Mouse (Mus musculus) right cerebral cortex, postnatal 4 days (tissue): ENCODE results near the gene Fcgbp.
A peak's percentile ranks its signal among the peaks of the same experiment; 100 is the strongest.
"Not testable (repeated sequence)": the region's sequence is repeated elsewhere in the genome, so short reads cannot be mapped to it uniquely, and the experiment has no call there.

Experiments
- DNase-seq: peaks from one replicate; pipeline ENCODE4 v3.0.0-alpha.2; 2022

Fcgbp gene

GRCm38 (mm10) chr7:28070531-28071298 is at the start of gene Fcgbp:
Fcgbp (plus strand) TSS chr7:28071236.
- no peak for DNase-seq

GRCm38 (mm10) chr7:28044524-28044923 is 26.5 kb upstream of the Fcgbp start:
- no peak for DNase-seq

GRCm38 (mm10) chr7:28049476-28050409 is 21.3 kb upstream of the Fcgbp start, which contains the start of gene Psmc4:
Psmc4 (minus strand) TSS chr7:28050101.
- DNase-seq = peak; percentile 99

- no peak for DNase-seq
Measured at GRCm38 (mm10) chr7:28050584-28050983, 20.5 kb upstream of the Fcgbp start.

- DNase-seq = no peak
Measured at GRCm38 (mm10) chr7:28053046-28053930, 17.7 kb upstream of the Fcgbp start.

- DNase-seq = no peak
Measured at GRCm38 (mm10) chr7:28059972-28060371, 11.1 kb upstream of the Fcgbp start.

GRCm38 (mm10) chr7:28068661-28069060 is 2.4 kb upstream of the Fcgbp start:
- DNase-seq = no peak

GRCm38 (mm10) chr7:28069546-28070172 is 1.4 kb upstream of the Fcgbp start:
- no peak for DNase-seq

GRCm38 (mm10) chr7:28084215-28084614 is 13.2 kb downstream of the Fcgbp start:
- no peak for DNase-seq

- no peak for DNase-seq
Measured at GRCm38 (mm10) chr7:28086236-28086635, 15.2 kb downstream of the Fcgbp start.

GRCm38 (mm10) chr7:28093541-28093940 is 22.5 kb downstream of the Fcgbp start:
- DNase-seq = no peak

- no peak for DNase-seq
Measured at GRCm38 (mm10) chr7:28099101-28099500, 28.1 kb downstream of the Fcgbp start.

- DNase-seq = peak; percentile 47
Measured at GRCm38 (mm10) chr7:28100596-28101590, 29.9 kb downstream of the Fcgbp start.

GRCm38 (mm10) chr7:28102936-28103335 is 31.9 kb downstream of the Fcgbp start:
- DNase-seq = not testable (repeated sequence)

GRCm38 (mm10) chr7:28104670-28105069 is 33.6 kb downstream of the Fcgbp start:
- DNase-seq = peak; percentile 28

- no peak for DNase-seq
Measured at GRCm38 (mm10) chr7:28106241-28106640, 35.2 kb downstream of the Fcgbp start.

GRCm38 (mm10) chr7:28114648-28115047 is 43.6 kb downstream of the Fcgbp start:
- no peak for DNase-seq

GRCm38 (mm10) chr7:28129166-28129565 is 58.1 kb downstream of the Fcgbp start, which contains the start of gene 9530053A07Rik:
9530053A07Rik (plus strand) TSS chr7:28129466.
- no peak for DNase-seq

- peak; percentile 55 for DNase-seq
Measured at GRCm38 (mm10) chr7:28137613-28138012, 66.6 kb downstream of the Fcgbp start.

- DNase-seq = peak; percentile 68
Measured at GRCm38 (mm10) chr7:28148263-28148662, 77.2 kb downstream of the Fcgbp start.

GRCm38 (mm10) chr7:28149841-28150240 is 78.8 kb downstream of the Fcgbp start:
- no peak for DNase-seq
